Mouse (Mus musculus): ENCODE data around the gene Gstm7.
"Not testable (repeated sequence)": the region's sequence is repeated elsewhere in the genome, so short reads cannot be mapped to it uniquely, and the experiment has no call there.

- TF ChIP-seq GATA1 (IDR thresholded peaks at IDR 0.05; ENCODE audit: borderline replicate concordance, low read length); FLI1 (IDR thresholded peaks at IDR 0.05; ENCODE audit: low read length): not testable (repeated sequence)
These were observed 23.6 kb upstream of the Gstm7 start for GRCm38 (mm10) chr3:107955260-107955659.
